Mouse (Mus musculus): ENCODE data around the gene Rasgrp2. TPM values are rescaled to one million over a fixed set of nuclear protein-coding genes. Genes with fewer than 3 reads are reported as not detected.

Gene Rasgrp2
- polyA plus RNA-seq, 1 experiment from 2014 or later, result 45.0 TPM

- no peak overlapping the region for H3K4me3 ChIP-seq (replicated peaks)
- no peak for ATAC-seq (ENCODE audit: insufficient number of reproducible peaks, low FRiP score, low TSS enrichment, low read depth)
- H3K9me3 ChIP-seq (replicated peaks), result no peaks in the 10 kb centered on the region
- WGBS, result 52% methylated on average over 19 of the region's 19 CpGs
- H3K4me1 ChIP-seq, result peaks cover 16% of the 10 kb centered on the region
- H3K27me3 ChIP-seq, result peaks cover 91% of the 10 kb centered on the region
- H3K27ac ChIP-seq (replicated peaks), result no peak overlapping the region
- H3K9ac ChIP-seq, result no peak overlapping the region
- H3K36me3 ChIP-seq, result no peaks in the 10 kb centered on the region
- no peak overlapping the region for H3K4me2 ChIP-seq (replicated peaks)
Measured at GRCm38 (mm10) chr19:6420481-6421210, 21.5 kb downstream of the Rasgrp2 start.

GRCm38 (mm10) chr19:6421211-6421590 is 22.1 kb downstream of the Rasgrp2 start:
- Histone ChIP-seq H3K27ac (replicated peaks) (no peak overlapping the region), H3K27me3 (peaks cover 97% of the 10 kb centered on the region), H3K36me3 (no peaks in the 10 kb centered on the region), H3K4me3 (replicated peaks) (no peak overlapping the region), H3K9ac (no peak overlapping the region), H3K9me3 (replicated peaks) (no peaks in the 10 kb centered on the region), H3K4me1 (peaks cover 13% of the 10 kb centered on the region), H3K4me2 (replicated peaks) (no peak overlapping the region)
- WGBS, result 74% methylated on average over 9 of the region's 9 CpGs
- no peak for ATAC-seq (ENCODE audit: insufficient number of reproducible peaks, low FRiP score, low TSS enrichment, low read depth)

- Histone ChIP-seq H3K4me1 (peaks cover 11% of the 10 kb centered on the region), H3K27me3 (peaks cover 98% of the 10 kb centered on the region), H3K9me3 (replicated peaks) (no peaks in the 10 kb centered on the region), H3K4me2 (replicated peaks) (no peak overlapping the region), H3K4me3 (replicated peaks) (no peak overlapping the region), H3K9ac (no peak overlapping the region), H3K36me3 (no peaks in the 10 kb centered on the region), H3K27ac (replicated peaks) (no peak overlapping the region)
- WGBS, result 67% methylated on average over 7 of the region's 7 CpGs
- ATAC-seq (ENCODE audit: insufficient number of reproducible peaks, low FRiP score, low TSS enrichment, low read depth), result no peak
Measured at GRCm38 (mm10) chr19:6422014-6422413, 22.9 kb downstream of the Rasgrp2 start.

GRCm38 (mm10) chr19:6423241-6423640 is 24.1 kb downstream of the Rasgrp2 start:
- H3K4me2 ChIP-seq (replicated peaks), result no peak overlapping the region
- H3K27ac ChIP-seq (replicated peaks), result no peak overlapping the region
- H3K27me3 ChIP-seq, result peaks cover 98% of the 10 kb centered on the region
- H3K9me3 ChIP-seq (replicated peaks), result no peaks in the 10 kb centered on the region
- 79% methylated on average over 16 of the region's 16 CpGs for WGBS
- no peak overlapping the region for H3K4me3 ChIP-seq (replicated peaks)
- H3K4me1 ChIP-seq, result peaks cover 16% of the 10 kb centered on the region
- no peak for ATAC-seq (ENCODE audit: insufficient number of reproducible peaks, low FRiP score, low TSS enrichment, low read depth)
- H3K9ac ChIP-seq, result no peak overlapping the region
- no peaks in the 10 kb centered on the region for H3K36me3 ChIP-seq

- H3K4me1 ChIP-seq, result peaks cover 17% of the 10 kb centered on the region
- no peak overlapping the region for H3K4me2 ChIP-seq (replicated peaks)
- peaks cover 98% of the 10 kb centered on the region for H3K27me3 ChIP-seq
- WGBS, result 62% methylated on average over 8 of the region's 8 CpGs
- no peak overlapping the region for H3K27ac ChIP-seq (replicated peaks)
- H3K9me3 ChIP-seq (replicated peaks), result no peaks in the 10 kb centered on the region
- H3K36me3 ChIP-seq, result no peaks in the 10 kb centered on the region
- no peak overlapping the region for H3K9ac ChIP-seq
- H3K4me3 ChIP-seq (replicated peaks), result no peak overlapping the region
- no peak for ATAC-seq (ENCODE audit: insufficient number of reproducible peaks, low FRiP score, low TSS enrichment, low read depth)
Measured at GRCm38 (mm10) chr19:6424137-6424881, 25.2 kb downstream of the Rasgrp2 start.

GRCm38 (mm10) chr19:6425595-6425994 is 26.5 kb downstream of the Rasgrp2 start:
- no peak overlapping the region for H3K9ac ChIP-seq
- H3K4me2 ChIP-seq (replicated peaks), result no peak overlapping the region
- no peaks in the 10 kb centered on the region for H3K36me3 ChIP-seq
- H3K27ac ChIP-seq (replicated peaks), result no peak overlapping the region
- WGBS, result 54% methylated on average over 5 of the region's 5 CpGs
- ATAC-seq (ENCODE audit: insufficient number of reproducible peaks, low FRiP score, low TSS enrichment, low read depth), result no peak
- H3K9me3 ChIP-seq (replicated peaks), result no peaks in the 10 kb centered on the region
- peaks cover 98% of the 10 kb centered on the region for H3K27me3 ChIP-seq
- peaks cover 17% of the 10 kb centered on the region for H3K4me1 ChIP-seq
- H3K4me3 ChIP-seq (replicated peaks), result no peak overlapping the region

- H3K9me3 ChIP-seq (replicated peaks), result no peaks in the 10 kb centered on the region
- no peak overlapping the region for H3K4me2 ChIP-seq (replicated peaks)
- no peak overlapping the region for H3K27ac ChIP-seq (replicated peaks)
- no peaks in the 10 kb centered on the region for H3K36me3 ChIP-seq
- 0 out of 2 replicates have a peak overlapping the region, but pooled peaks have one; percentile 38 for H3K4me3 ChIP-seq (replicated peaks)
- no peak for ATAC-seq (ENCODE audit: insufficient number of reproducible peaks, low FRiP score, low TSS enrichment, low read depth)
- peaks cover 94% of the 10 kb centered on the region for H3K27me3 ChIP-seq
- 20% methylated on average over 13 of the region's 13 CpGs for WGBS
- peaks cover 17% of the 10 kb centered on the region for H3K4me1 ChIP-seq
- H3K9ac ChIP-seq, result no peak overlapping the region
Measured at GRCm38 (mm10) chr19:6426703-6427500, 27.8 kb downstream of the Rasgrp2 start.

GRCm38 (mm10) chr19:6427653-6428434 is 28.7 kb downstream of the Rasgrp2 start:
- Histone ChIP-seq H3K9me3 (replicated peaks) (no peaks in the 10 kb centered on the region), H3K9ac (no peak overlapping the region), H3K27me3 (peaks cover 84% of the 10 kb centered on the region), H3K4me3 (replicated peaks) (peak overlapping the region; percentile 38), H3K36me3 (no peaks in the 10 kb centered on the region), H3K4me1 (peaks cover 17% of the 10 kb centered on the region), H3K27ac (replicated peaks) (no peak overlapping the region), H3K4me2 (replicated peaks) (peak overlapping the region; percentile 57)
- under 1% methylated on average over 93 of the region's 94 CpGs for WGBS
- ATAC-seq (ENCODE audit: insufficient number of reproducible peaks, low FRiP score, low TSS enrichment, low read depth), result no peak

- peaks cover 17% of the 10 kb centered on the region for H3K4me1 ChIP-seq
- no peak overlapping the region for H3K27ac ChIP-seq (replicated peaks)
- no peak for ATAC-seq (ENCODE audit: insufficient number of reproducible peaks, low FRiP score, low TSS enrichment, low read depth)
- under 1% methylated on average over 60 of the region's 60 CpGs for WGBS
- peak overlapping the region; percentile 38 for H3K4me3 ChIP-seq (replicated peaks)
- H3K9me3 ChIP-seq (replicated peaks), result no peaks in the 10 kb centered on the region
- peaks cover 76% of the 10 kb centered on the region for H3K27me3 ChIP-seq
- H3K4me2 ChIP-seq (replicated peaks), result peak overlapping the region; percentile 57
- no peaks in the 10 kb centered on the region for H3K36me3 ChIP-seq
- no peak overlapping the region for H3K9ac ChIP-seq
Measured at GRCm38 (mm10) chr19:6428501-6429200, 29.5 kb downstream of the Rasgrp2 start.

GRCm38 (mm10) chr19:6443016-6443415 is 43.9 kb downstream of the Rasgrp2 start:
- Histone ChIP-seq H3K9me3 (replicated peaks) (no peaks in the 10 kb centered on the region), H3K27ac (replicated peaks) (no peak overlapping the region), H3K36me3 (no peaks in the 10 kb centered on the region), H3K27me3 (no peaks in the 10 kb centered on the region), H3K4me1 (peaks cover 10% of the 10 kb centered on the region), H3K4me2 (replicated peaks) (no peak overlapping the region), H3K9ac (no peak overlapping the region), H3K4me3 (replicated peaks) (no peak overlapping the region)
- 50% methylated on average over 10 of the region's 10 CpGs for WGBS
- ATAC-seq (ENCODE audit: insufficient number of reproducible peaks, low FRiP score, low TSS enrichment, low read depth), result no peak

All from embryonic facial prominence, embryonic 15.5 days (tissue).